Mouse (Mus musculus): ENCODE results near the gene Rmnd5b. TPM values are rescaled to one million over a fixed set of nuclear protein-coding genes. Genes with fewer than 3 reads are reported as not detected.
A peak's percentile ranks its signal among the peaks of the same experiment; 100 is the strongest.

Gene Rmnd5b
- polyA plus RNA-seq, 1 experiment: 42.4 TPM

DNA sequence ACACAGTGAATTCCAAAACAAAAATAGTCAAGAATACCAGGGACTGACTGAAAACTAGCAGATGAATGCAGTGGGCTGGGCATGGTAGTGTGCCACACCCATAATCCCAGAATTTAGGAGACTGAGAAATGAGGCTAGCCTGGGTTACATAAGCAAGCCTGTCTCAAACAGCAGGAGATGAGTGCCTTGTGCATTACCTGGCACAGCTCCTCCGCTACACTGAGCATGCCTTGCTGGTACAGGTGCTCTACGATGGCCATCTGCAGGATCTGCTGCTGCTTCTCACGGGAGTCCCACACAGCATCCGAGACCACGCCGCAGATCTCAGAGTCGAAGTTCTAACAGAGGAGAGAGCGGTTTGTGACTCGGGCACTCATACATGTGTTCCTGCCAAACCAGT, 8.3 kb downstream of the Rmnd5b start:
- no peak overlapping the region for H3K27ac ChIP-seq (ENCODE audit: insufficient read depth, low read depth, low read length)
- H3K4me1 ChIP-seq (ENCODE audit: control insufficient read depth, insufficient read depth, low read length): peaks cover 13% of the 10 kb centered on the region
- no peak overlapping the region for H3K4me3 ChIP-seq (ENCODE audit: insufficient read depth, low read length)
- TF ChIP-seq CTCF (IDR thresholded peaks at IDR 0.05; ENCODE audit: low read depth, low read length) (no peak), POLR2A (IDR thresholded peaks at IDR 0.05; ENCODE audit: borderline replicate concordance, low read depth, low read length) (no peak)

DNA sequence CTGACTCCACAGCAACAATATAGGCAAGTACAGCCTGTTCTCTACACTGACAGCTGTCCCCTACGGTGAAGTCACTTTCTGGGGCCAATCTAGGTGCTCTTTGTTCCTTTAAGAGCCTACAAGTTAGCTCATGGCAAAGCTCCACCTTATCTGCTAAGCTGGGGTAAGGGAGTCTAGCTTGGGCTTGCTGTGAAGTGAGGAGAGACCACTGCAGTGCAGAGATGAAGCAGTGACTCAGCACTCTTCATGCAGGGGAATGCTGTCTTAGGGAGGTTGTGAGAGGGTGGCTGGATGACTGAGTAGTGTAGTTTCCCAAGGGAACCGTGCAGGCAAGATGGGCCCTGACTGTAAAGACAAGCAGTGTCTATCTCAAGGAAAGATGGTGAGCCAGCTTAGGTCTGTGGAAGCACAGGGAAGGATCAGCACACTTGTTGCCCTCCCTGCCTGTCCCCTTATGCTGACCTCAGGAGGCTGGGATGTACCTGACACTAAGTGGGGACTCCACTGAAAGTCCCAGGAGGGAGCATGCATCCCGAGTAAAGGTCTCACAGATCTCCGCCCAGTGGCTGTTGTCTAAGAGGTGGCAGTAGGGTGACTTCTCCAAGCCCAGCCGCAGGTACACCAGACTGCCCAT, 10.4 kb downstream of the Rmnd5b start:
- TF ChIP-seq CTCF (IDR thresholded peaks at IDR 0.05; ENCODE audit: low read depth, low read length) (no peak), POLR2A (IDR thresholded peaks at IDR 0.05; ENCODE audit: borderline replicate concordance, low read depth, low read length) (no peak)
- Histone ChIP-seq H3K27ac (ENCODE audit: insufficient read depth, low read depth, low read length) (no peak overlapping the region), H3K4me1 (ENCODE audit: control insufficient read depth, insufficient read depth, low read length) (peaks cover 8% of the 10 kb centered on the region), H3K4me3 (ENCODE audit: insufficient read depth, low read length) (no peak overlapping the region)

DNA sequence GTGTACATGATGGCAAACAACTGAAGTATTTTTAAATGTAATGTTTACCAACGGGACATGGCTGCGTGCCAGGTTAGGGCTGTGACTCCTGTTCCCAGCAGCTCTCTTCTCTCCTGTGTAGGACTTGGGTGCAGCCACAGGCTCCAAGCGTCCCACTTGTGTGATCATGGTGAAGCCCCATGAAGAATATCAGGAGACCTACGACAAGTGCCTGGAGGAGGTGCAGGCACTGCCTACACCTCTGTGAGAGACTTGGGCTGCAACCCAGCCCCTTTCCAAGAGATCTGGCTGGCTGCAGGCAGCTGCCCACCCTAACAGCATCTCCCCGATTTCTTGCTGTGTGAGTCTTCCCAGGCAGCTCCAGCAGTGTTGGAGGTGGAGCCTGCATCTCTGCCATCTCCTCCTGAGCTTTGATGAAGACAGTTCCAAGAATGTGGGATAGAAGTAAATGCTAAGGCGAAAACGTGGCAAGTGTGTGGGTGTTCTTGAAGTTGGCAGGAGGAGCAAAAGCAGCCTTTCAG, 12.7 kb downstream of the Rmnd5b start:
- no peak for TF ChIP-seq POLR2A (IDR thresholded peaks at IDR 0.05; ENCODE audit: borderline replicate concordance, low read depth, low read length)
- no peak for TF ChIP-seq CTCF (IDR thresholded peaks at IDR 0.05; ENCODE audit: low read depth, low read length)
- no peak overlapping the region for H3K4me3 ChIP-seq (ENCODE audit: insufficient read depth, low read length)
- H3K4me1 ChIP-seq (ENCODE audit: control insufficient read depth, insufficient read depth, low read length): peaks cover 10% of the 10 kb centered on the region

DNA sequence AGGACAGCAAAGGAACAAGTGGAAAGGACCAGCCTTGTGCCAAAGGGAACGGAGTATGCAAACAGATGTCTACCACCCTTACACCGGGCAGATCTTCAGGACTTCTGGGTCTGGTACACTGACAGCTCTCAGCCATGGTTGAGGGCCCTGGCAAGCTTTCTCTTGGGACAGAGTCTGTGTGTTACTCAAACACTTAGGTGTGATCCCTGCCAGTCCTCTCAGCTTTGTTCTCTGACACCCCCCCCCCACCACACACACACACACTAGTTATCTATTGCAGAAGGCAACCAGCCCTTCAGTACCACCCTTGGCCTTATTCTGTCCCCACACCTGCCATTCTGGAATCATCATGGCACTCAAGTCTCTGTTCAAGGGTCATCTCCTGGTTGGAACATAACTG, 13.9 kb downstream of the Rmnd5b start:
- no peak overlapping the region for H3K4me3 ChIP-seq (ENCODE audit: insufficient read depth, low read length)
- TF ChIP-seq POLR2A (IDR thresholded peaks at IDR 0.05; ENCODE audit: borderline replicate concordance, low read depth, low read length): no peak
- TF ChIP-seq CTCF (IDR thresholded peaks at IDR 0.05; ENCODE audit: low read depth, low read length): no peak
- no peak overlapping the region for H3K27ac ChIP-seq (ENCODE audit: insufficient read depth, low read depth, low read length)
- peaks cover 10% of the 10 kb centered on the region for H3K4me1 ChIP-seq (ENCODE audit: control insufficient read depth, insufficient read depth, low read length)

More for the DNA sequence above, 12.7 kb downstream of the Rmnd5b start:
- H3K27ac ChIP-seq (ENCODE audit: insufficient read depth, low read depth, low read length): no peak overlapping the region

DNA sequence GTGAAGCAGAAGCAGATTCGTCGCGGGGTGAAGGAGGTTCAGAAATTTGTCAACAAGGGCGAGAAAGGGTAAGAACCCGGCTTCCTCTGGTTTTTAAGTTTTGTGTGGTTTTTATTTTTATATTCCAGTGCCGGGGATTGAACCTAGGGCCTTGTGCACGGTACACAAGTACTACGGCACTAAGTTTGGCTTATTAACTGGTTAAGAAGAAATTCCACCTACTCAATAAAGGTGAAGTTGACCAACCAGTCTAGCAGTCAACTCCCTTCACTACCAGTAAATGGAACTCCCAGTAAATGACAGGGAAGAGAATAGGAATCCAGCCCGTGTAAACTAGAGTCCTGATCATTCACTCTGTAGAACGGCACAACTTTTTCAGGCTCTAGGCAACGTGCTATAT, 15.6 kb downstream of the Rmnd5b start:
- TF ChIP-seq POLR2A (IDR thresholded peaks at IDR 0.05; ENCODE audit: borderline replicate concordance, low read depth, low read length) (no peak), CTCF (IDR thresholded peaks at IDR 0.05; ENCODE audit: low read depth, low read length) (no peak)
- Histone ChIP-seq H3K4me3 (ENCODE audit: insufficient read depth, low read length) (peak overlapping the region; percentile 96), H3K4me1 (ENCODE audit: control insufficient read depth, insufficient read depth, low read length) (peaks cover 16% of the 10 kb centered on the region), H3K27ac (ENCODE audit: insufficient read depth, low read depth, low read length) (peak overlapping the region; percentile 61)

DNA sequence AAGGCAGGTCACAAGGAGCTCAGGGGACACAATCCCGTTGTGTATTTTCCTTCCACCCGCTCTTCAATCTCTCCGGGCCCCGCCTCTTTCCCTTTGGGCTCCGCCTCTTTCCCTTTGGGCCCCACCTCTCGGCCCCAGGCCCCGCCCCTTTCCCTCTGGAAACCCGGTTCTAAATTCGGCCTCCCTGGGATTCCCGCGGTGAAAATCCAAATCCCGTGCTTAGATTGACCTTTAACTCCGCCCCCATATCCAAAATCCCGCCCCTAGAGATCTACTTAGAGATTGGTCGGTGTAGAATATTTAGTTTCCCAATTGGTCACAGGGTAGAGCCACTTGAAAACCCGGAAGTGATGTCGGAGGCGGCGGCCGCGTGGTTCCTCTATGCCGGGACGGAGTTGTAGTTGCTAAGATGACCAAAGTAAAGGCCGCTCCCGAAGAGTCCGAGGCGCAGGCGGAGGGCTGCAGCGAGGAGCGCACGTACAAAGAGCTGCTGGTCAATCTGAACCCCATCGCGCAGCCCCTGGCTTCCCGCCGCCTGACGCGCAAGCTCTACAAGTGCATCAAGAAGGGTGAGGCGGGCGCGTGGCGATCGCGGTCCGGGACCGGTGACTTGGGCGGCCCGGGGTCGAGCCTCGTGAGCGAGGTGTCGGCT, 16.2 kb downstream of the Rmnd5b start, which contains the start of gene Nhp2:
Gene Nhp2 (plus strand): TSS at position 327 of the 652 bp plus-strand sequence.
- TF ChIP-seq CTCF (IDR thresholded peaks at IDR 0.05; ENCODE audit: low read depth, low read length) (no peak), POLR2A (IDR thresholded peaks at IDR 0.05; ENCODE audit: borderline replicate concordance, low read depth, low read length) (0 out of 2 replicates have a peak, but pooled peaks have one; percentile 48)
- peak within 1 kb of the TSS; percentile 78 for H3K27ac ChIP-seq (ENCODE audit: insufficient read depth, low read depth, low read length)
- peak within 1 kb of the TSS; percentile 96 for H3K4me3 ChIP-seq (ENCODE audit: insufficient read depth, low read length)
- H3K4me1 ChIP-seq (ENCODE audit: control insufficient read depth, insufficient read depth, low read length): peaks cover 22% of the 10 kb centered on the region

DNA sequence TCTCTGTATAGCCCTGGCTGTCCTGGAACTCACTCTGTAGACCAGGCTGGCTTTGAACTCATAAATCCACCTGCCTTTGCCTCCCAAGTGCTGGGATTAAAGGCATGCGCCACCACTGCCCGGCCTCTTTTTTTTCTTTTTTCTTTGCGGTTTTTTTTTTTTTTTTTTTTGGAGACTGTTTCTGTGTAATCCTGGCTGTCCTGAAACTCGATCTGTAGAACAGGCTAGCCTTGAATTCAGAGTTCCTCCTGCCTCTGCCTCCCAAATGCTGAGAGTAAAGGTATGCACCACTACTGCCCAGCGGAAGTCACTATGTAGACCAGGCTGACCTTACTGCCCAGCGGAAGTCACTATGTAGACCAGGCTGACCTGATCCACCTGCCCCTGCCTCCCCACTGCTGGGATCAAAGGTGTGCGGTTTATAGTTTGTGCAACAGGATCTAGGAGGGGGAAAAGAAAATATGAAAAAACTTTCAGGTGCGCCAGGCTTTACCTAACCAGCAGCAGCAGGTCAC, 16.7 kb downstream of the Rmnd5b start:
- TF ChIP-seq POLR2A (IDR thresholded peaks at IDR 0.05; ENCODE audit: borderline replicate concordance, low read depth, low read length) (no peak), CTCF (IDR thresholded peaks at IDR 0.05; ENCODE audit: low read depth, low read length) (no peak)
- peak overlapping the region; percentile 69 for H3K4me3 ChIP-seq (ENCODE audit: insufficient read depth, low read length)
- H3K4me1 ChIP-seq (ENCODE audit: control insufficient read depth, insufficient read depth, low read length): peaks cover 24% of the 10 kb centered on the region
- H3K27ac ChIP-seq (ENCODE audit: insufficient read depth, low read depth, low read length): peak overlapping the region; percentile 78

DNA sequence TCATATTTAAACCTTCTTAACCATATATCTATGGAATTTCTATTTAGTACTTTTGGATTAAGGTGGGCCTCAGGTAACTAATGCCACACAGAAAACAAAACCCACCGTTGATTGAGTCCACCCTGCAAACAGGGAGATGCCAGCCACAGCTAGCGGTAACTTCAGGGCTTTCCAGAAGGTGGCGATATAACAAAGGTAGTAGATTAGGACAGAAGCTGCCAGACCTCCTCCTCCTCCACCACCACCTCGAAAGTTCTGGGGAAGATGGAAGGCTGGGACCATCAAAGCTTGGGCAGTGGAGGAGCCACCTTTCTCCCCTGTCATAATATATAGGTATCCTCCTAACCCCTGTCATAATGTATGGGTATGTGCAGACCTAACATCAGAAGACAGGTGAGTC, 18.0 kb downstream of the Rmnd5b start:
- TF ChIP-seq POLR2A (IDR thresholded peaks at IDR 0.05; ENCODE audit: borderline replicate concordance, low read depth, low read length) (no peak), CTCF (IDR thresholded peaks at IDR 0.05; ENCODE audit: low read depth, low read length) (peak; percentile 73)
- no peak overlapping the region for H3K4me3 ChIP-seq (ENCODE audit: insufficient read depth, low read length)
- H3K27ac ChIP-seq (ENCODE audit: insufficient read depth, low read depth, low read length): no peak overlapping the region
- peaks cover 24% of the 10 kb centered on the region for H3K4me1 ChIP-seq (ENCODE audit: control insufficient read depth, insufficient read depth, low read length)

DNA sequence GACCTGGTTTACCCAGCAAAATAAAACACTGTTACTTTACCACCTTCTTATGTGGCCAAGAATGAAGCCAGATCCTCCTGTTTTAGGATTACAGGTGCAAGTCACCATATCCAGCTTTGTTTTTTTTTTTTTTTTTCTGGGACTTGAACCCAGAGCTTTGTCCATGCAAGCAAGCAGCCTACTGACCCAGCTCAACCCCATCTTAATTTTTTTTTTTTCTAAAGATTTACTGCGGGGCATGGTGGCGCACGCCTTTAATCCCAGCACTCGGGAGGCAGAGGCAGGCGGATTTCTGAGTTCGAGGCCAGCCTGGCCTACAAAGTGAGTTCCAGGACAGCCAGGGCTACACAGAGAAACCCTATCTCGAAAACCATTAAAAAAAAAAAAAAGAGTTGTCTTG, 19.6 kb downstream of the Rmnd5b start:
- peak overlapping the region; percentile 57 for H3K27ac ChIP-seq (ENCODE audit: insufficient read depth, low read depth, low read length)
- peak overlapping the region; percentile 53 for H3K4me3 ChIP-seq (ENCODE audit: insufficient read depth, low read length)
- peaks cover 18% of the 10 kb centered on the region for H3K4me1 ChIP-seq (ENCODE audit: control insufficient read depth, insufficient read depth, low read length)

DNA sequence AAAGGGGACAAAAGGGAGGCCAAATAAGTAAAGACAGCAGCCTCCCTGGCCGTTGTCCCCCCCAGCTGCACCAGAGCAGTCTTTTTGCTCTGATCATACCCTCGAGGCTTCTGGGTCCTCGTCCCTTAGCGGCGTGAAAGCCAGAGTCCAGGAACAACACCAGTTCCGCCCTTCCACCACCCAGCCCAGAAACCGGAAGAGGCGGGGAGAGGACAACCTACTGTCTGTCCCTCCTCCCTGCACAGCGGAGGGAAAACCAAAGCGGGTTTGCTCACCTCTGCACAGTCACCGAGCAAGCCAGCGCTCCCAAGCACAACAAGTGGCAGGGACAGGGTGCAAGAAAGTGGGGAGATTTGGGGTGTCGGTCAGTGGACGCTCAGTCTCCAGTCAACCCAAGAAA, 20.1 kb downstream of the Rmnd5b start:
- peak overlapping the region; percentile 86 for H3K27ac ChIP-seq (ENCODE audit: insufficient read depth, low read depth, low read length)
- H3K4me1 ChIP-seq (ENCODE audit: control insufficient read depth, insufficient read depth, low read length): peaks cover 16% of the 10 kb centered on the region
- peak overlapping the region; percentile 58 for H3K4me3 ChIP-seq (ENCODE audit: insufficient read depth, low read length)
- no peak for TF ChIP-seq CTCF (IDR thresholded peaks at IDR 0.05; ENCODE audit: low read depth, low read length)
- no peak for TF ChIP-seq POLR2A (IDR thresholded peaks at IDR 0.05; ENCODE audit: borderline replicate concordance, low read depth, low read length)

All from bone marrow macrophage, adult 2 months (primary cell).